7 mouse cellular contexts compared by ENCODE assay signal in the genomic region with DNA sequence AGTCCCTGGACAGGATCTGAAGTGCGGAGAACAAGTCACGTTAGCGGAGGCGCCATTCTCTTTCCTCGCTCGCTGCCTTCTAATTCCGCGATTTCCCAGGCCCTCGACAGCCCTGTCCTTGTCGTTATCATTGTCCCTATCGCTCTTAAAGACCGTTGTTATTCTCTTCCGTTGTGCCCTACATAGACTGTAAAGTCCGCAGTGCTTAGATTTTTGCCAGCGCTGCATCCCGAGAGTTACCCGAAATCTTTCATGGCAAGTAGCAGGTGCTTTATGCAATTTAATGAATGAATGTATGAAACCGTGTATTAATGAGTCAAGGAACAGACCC. TPM values are rescaled to one million over a fixed set of nuclear protein-coding genes. Genes with fewer than 3 reads are reported as not detected.
DNase-seq lines count a peak whose midpoint lies in the region; ATAC-seq and TF ChIP-seq lines count a peak whose summit lies in the region.

No protein-coding gene starts in this region.

- no peaks in the 10 kb centered on the region for H3K9me3 ChIP-seq in lung, postnatal 0 days (ENCODE audit: low read length)
- H3K9me3 ChIP-seq in forebrain, embryonic 12.5 days, result no peaks in the 10 kb centered on the region
- H3K9me3 ChIP-seq in liver, embryonic 12.5 days (replicated peaks), result no peaks in the 10 kb centered on the region
- no peaks in the 10 kb centered on the region for H3K9me3 ChIP-seq in stomach, embryonic 16.5 days (replicated peaks; ENCODE audit: control insufficient read depth, low read length)

- under 1% methylated on average over 18 of the region's 18 CpGs for WGBS in lung, postnatal 0 days
- under 1% methylated on average over 18 of the region's 18 CpGs for WGBS in forebrain, embryonic 12.5 days
- WGBS in liver, embryonic 12.5 days (ENCODE audit: insufficient replicate concordance), result 2% methylated on average over 18 of the region's 18 CpGs
- WGBS in stomach, embryonic 16.5 days, result under 1% methylated on average over 18 of the region's 18 CpGs

- H3K27ac ChIP-seq in lung, postnatal 0 days (ENCODE audit: low read length), result 0 out of 2 replicates have a peak overlapping the region, but pooled peaks have one; percentile 43
- peak overlapping the region; percentile 86 for H3K27ac ChIP-seq in forebrain, embryonic 12.5 days
- peak overlapping the region; percentile 83 for H3K27ac ChIP-seq in liver, embryonic 12.5 days
- H3K27ac ChIP-seq in stomach, embryonic 16.5 days (ENCODE audit: low read length), result peak overlapping the region; percentile 72

- H3K27me3 ChIP-seq in lung, postnatal 0 days (replicated peaks; ENCODE audit: insufficient read depth, low read length), result no peaks in the 10 kb centered on the region
- no peaks in the 10 kb centered on the region for H3K27me3 ChIP-seq in forebrain, embryonic 12.5 days
- H3K27me3 ChIP-seq in liver, embryonic 12.5 days (replicated peaks), result no peaks in the 10 kb centered on the region
- no peaks in the 10 kb centered on the region for H3K27me3 ChIP-seq in stomach, embryonic 16.5 days (ENCODE audit: control insufficient read depth, insufficient read depth, low read length)

- H3K9ac ChIP-seq in lung, postnatal 0 days (replicated peaks; ENCODE audit: low read depth), result 0 out of 2 replicates have a peak overlapping the region, but pooled peaks have one; percentile 12
- peak overlapping the region; percentile 92 for H3K9ac ChIP-seq in forebrain, embryonic 12.5 days
- H3K9ac ChIP-seq in liver, embryonic 12.5 days, result peak overlapping the region; percentile 90
- H3K9ac ChIP-seq in stomach, embryonic 16.5 days (ENCODE audit: low read length), result peak overlapping the region; percentile 74

- ATAC-seq in lung, postnatal 0 days, result no peak
- peak; percentile 54 for ATAC-seq in forebrain, embryonic 12.5 days (ENCODE audit: low FRiP score)
- peak; percentile 64 for ATAC-seq in liver, embryonic 12.5 days
- ATAC-seq in stomach, embryonic 16.5 days (ENCODE audit: insufficient read depth, low FRiP score), result peak; percentile 27; the same call in 1 of the 2 replicates
- ATAC-seq in cerebellum, adult (ENCODE audit: insufficient number of reproducible peaks, low FRiP score, low TSS enrichment), result no peak; the same call in 1 of the 2 replicates
- no peak for ATAC-seq in CD4-positive, CD25-positive, alpha-beta regulatory T cell, adult 4 months

- peak overlapping the region; percentile 88 for H3K4me2 ChIP-seq in lung, postnatal 0 days (replicated peaks; ENCODE audit: low read depth, low read length)
- peak overlapping the region; percentile 97 for H3K4me2 ChIP-seq in forebrain, embryonic 12.5 days
- H3K4me2 ChIP-seq in liver, embryonic 12.5 days, result peak overlapping the region; percentile 83
- H3K4me2 ChIP-seq in stomach, embryonic 16.5 days (ENCODE audit: low read depth, low read length), result peak overlapping the region; percentile 87

- H3K4me3 ChIP-seq in lung, postnatal 0 days (ENCODE audit: low read depth, low read length), result peak overlapping the region; percentile 83
- H3K4me3 ChIP-seq in forebrain, embryonic 12.5 days (replicated peaks), result peak overlapping the region; percentile 96
- peak overlapping the region; percentile 95 for H3K4me3 ChIP-seq in liver, embryonic 12.5 days
- peak overlapping the region; percentile 66 for H3K4me3 ChIP-seq in stomach, embryonic 16.5 days (replicated peaks; ENCODE audit: low read length)

- DNase-seq in lung, postnatal 0 days (ENCODE audit: low spot score), result no peak
- DNase-seq in lung, postnatal 4 days, result no peak

- no peak for TF ChIP-seq CTCF in lung, postnatal 0 days (IDR thresholded peaks at IDR 0.05)

- no peak for TF ChIP-seq EP300 in lung, postnatal 0 days (IDR thresholded peaks at IDR 0.05)

- peaks cover 7% of the 10 kb centered on the region; the same call in 1 of the 2 replicates for H3K4me1 ChIP-seq in lung, postnatal 0 days (ENCODE audit: insufficient read depth, low read depth, low read length)
- H3K4me1 ChIP-seq in forebrain, embryonic 12.5 days, result peaks cover 19% of the 10 kb centered on the region
- H3K4me1 ChIP-seq in liver, embryonic 12.5 days, result peaks cover 20% of the 10 kb centered on the region
- peaks cover 6% of the 10 kb centered on the region; the same call in 1 of the 2 replicates for H3K4me1 ChIP-seq in stomach, embryonic 16.5 days (ENCODE audit: control insufficient read depth, insufficient read depth, low read length)

- 0 out of 2 replicates have a peak, but pooled peaks cover 12% of the 10 kb centered on the region for H3K36me3 ChIP-seq in lung, postnatal 0 days (ENCODE audit: insufficient read depth, low read length)
- H3K36me3 ChIP-seq in forebrain, embryonic 12.5 days (replicated peaks), result peaks cover 24% of the 10 kb centered on the region
- H3K36me3 ChIP-seq in liver, embryonic 12.5 days, result peaks cover 26% of the 10 kb centered on the region
- H3K36me3 ChIP-seq in stomach, embryonic 16.5 days (ENCODE audit: control insufficient read depth, insufficient read depth, low read length), result peaks cover 11% of the 10 kb centered on the region; the same call in 1 of the 2 replicates

RNA-seq across cellular contexts. Expression of a gene that starts 0.4 kb away (rescaled TPM):
- polyA plus RNA-seq in lung, postnatal 0 days (2015; fragmentation: Nextera tagmentation; extraction: Ambion mirVana), result 819 and 1,023 TPM in 2 replicates
- polyA plus RNA-seq in forebrain, embryonic 12.5 days (2016; fragmentation: Nextera tagmentation; extraction: Ambion mirVana), result 728 and 759 TPM in 2 replicates
- 783 and 814 TPM in 2 replicates for polyA plus RNA-seq in liver, embryonic 12.5 days (2016; fragmentation: Nextera tagmentation; extraction: Ambion mirVana)
- 927 and 1,043 TPM in 2 replicates for polyA plus RNA-seq in stomach, embryonic 16.5 days (2015; fragmentation: Nextera tagmentation; extraction: Ambion mirVana)
- 100 to 1,000 TPM; 486 to 529 TPM for polyA plus RNA-seq in CD4-positive, CD25-positive, alpha-beta regulatory T cell, adult 4 months (2017; shearing (Covaris generic))

RNA-seq across cellular contexts. Expression of a gene that starts 8.2 kb away (rescaled TPM):
- 51.1 and 54.9 TPM in 2 replicates for polyA plus RNA-seq in lung, postnatal 0 days (2015; fragmentation: Nextera tagmentation; extraction: Ambion mirVana)
- 54.5 and 55.6 TPM in 2 replicates for polyA plus RNA-seq in forebrain, embryonic 12.5 days (2016; fragmentation: Nextera tagmentation; extraction: Ambion mirVana)
- 43.8 and 45.9 TPM in 2 replicates for polyA plus RNA-seq in liver, embryonic 12.5 days (2016; fragmentation: Nextera tagmentation; extraction: Ambion mirVana)
- 49.4 and 60.9 TPM in 2 replicates for polyA plus RNA-seq in stomach, embryonic 16.5 days (2015; fragmentation: Nextera tagmentation; extraction: Ambion mirVana)
- 10 to 100 TPM; 50.6 to 54.3 TPM for polyA plus RNA-seq in CD4-positive, CD25-positive, alpha-beta regulatory T cell, adult 4 months (2017; shearing (Covaris generic))

RNA-seq across cellular contexts. Expression of a gene that starts 8.2 kb away (rescaled TPM):
- 10.1 and 10.4 TPM in 2 replicates for polyA plus RNA-seq in lung, postnatal 0 days (2015; fragmentation: Nextera tagmentation; extraction: Ambion mirVana)
- polyA plus RNA-seq in forebrain, embryonic 12.5 days (2016; fragmentation: Nextera tagmentation; extraction: Ambion mirVana), result 41.5 and 42.1 TPM in 2 replicates
- polyA plus RNA-seq in liver, embryonic 12.5 days (2016; fragmentation: Nextera tagmentation; extraction: Ambion mirVana), result 20.6 and 21.2 TPM in 2 replicates
- polyA plus RNA-seq in stomach, embryonic 16.5 days (2015; fragmentation: Nextera tagmentation; extraction: Ambion mirVana), result 21.3 and 24.5 TPM in 2 replicates
- 10 to 100 TPM; 11.8 to 13.6 TPM for polyA plus RNA-seq in CD4-positive, CD25-positive, alpha-beta regulatory T cell, adult 4 months (2017; shearing (Covaris generic))

RNA-seq across cellular contexts. Expression of a gene that starts 22.2 kb away (rescaled TPM):
- 140 and 152 TPM in 2 replicates for polyA plus RNA-seq in lung, postnatal 0 days (2015; fragmentation: Nextera tagmentation; extraction: Ambion mirVana)
- polyA plus RNA-seq in forebrain, embryonic 12.5 days (2016; fragmentation: Nextera tagmentation; extraction: Ambion mirVana), result 353 and 383 TPM in 2 replicates
- 195 and 200 TPM in 2 replicates for polyA plus RNA-seq in liver, embryonic 12.5 days (2016; fragmentation: Nextera tagmentation; extraction: Ambion mirVana)
- 111 and 127 TPM in 2 replicates for polyA plus RNA-seq in stomach, embryonic 16.5 days (2015; fragmentation: Nextera tagmentation; extraction: Ambion mirVana)
- 10 to 100 TPM; 13.9 to 26.3 TPM for polyA plus RNA-seq in CD4-positive, CD25-positive, alpha-beta regulatory T cell, adult 4 months (2017; shearing (Covaris generic))

RNA-seq across cellular contexts. Expression of a gene that starts 48.4 kb away (rescaled TPM):
- 1,317 and 1,524 TPM in 2 replicates for polyA plus RNA-seq in lung, postnatal 0 days (2015; fragmentation: Nextera tagmentation; extraction: Ambion mirVana)
- 1,436 and 1,463 TPM in 2 replicates for polyA plus RNA-seq in forebrain, embryonic 12.5 days (2016; fragmentation: Nextera tagmentation; extraction: Ambion mirVana)
- polyA plus RNA-seq in liver, embryonic 12.5 days (2016; fragmentation: Nextera tagmentation; extraction: Ambion mirVana), result 825 and 857 TPM in 2 replicates
- 1,419 and 1,514 TPM in 2 replicates for polyA plus RNA-seq in stomach, embryonic 16.5 days (2015; fragmentation: Nextera tagmentation; extraction: Ambion mirVana)
- polyA plus RNA-seq in CD4-positive, CD25-positive, alpha-beta regulatory T cell, adult 4 months (2017; shearing (Covaris generic)), result 100 to 1,000 TPM; 272 to 484 TPM

Comparison
In these comparisons a context has a peak if more than half of its experiments do, and no peak if none do; other contexts are left out.
1. ATAC-seq: peak in forebrain, embryonic 12.5 days (single experiment), liver, embryonic 12.5 days (single experiment) and stomach, embryonic 16.5 days (single experiment); none in lung, postnatal 0 days (single experiment), cerebellum, adult (single experiment) and CD4-positive, CD25-positive, alpha-beta regulatory T cell, adult 4 months (single experiment).
2. H3K9ac ChIP-seq: peak in every context shown above with its lines; median percentile 92 in forebrain, embryonic 12.5 days; 90 in liver, embryonic 12.5 days; 74 in stomach, embryonic 16.5 days; 12 in lung, postnatal 0 days.
3. Peak in every context shown above with its lines, with median percentiles within 50 percentile points of each other: H3K27ac ChIP-seq, H3K4me2 ChIP-seq and H3K4me3 ChIP-seq.